Mouse (Mus musculus) heart, postnatal 0 days (tissue): ENCODE results near the gene Fgfr2.

Experiments used
- CTCF ChIP-seq: IDR thresholded peaks from 2 replicates; pipeline ENCODE4 v1.5.1; 2016; ENCODE audit warnings: antibody characterized with exemption, control low read depth, low read depth
- EP300 ChIP-seq: IDR thresholded peaks from 2 replicates; pipeline ENCODE4 v1.6.1; 2016; ENCODE audit warnings: antibody characterized with exemption, low read depth

- TF ChIP-seq CTCF, result no peak
- no peak for TF ChIP-seq EP300
Measured at GRCm38 (mm10) chr7:130653036-130653555, 2470.1 kb downstream of the Fgfr2 start.
